Mouse (Mus musculus): ENCODE measurements around the gene Adssl1. TPM values are rescaled to one million over a fixed set of nuclear protein-coding genes. Genes with fewer than 3 reads are reported as not detected.

Gene Adssl1
- polyA plus RNA-seq, 1 experiment from 2014 or later, result 22.8 TPM

GRCm38 (mm10) chr12:112587125-112588124 lies 32.4 kb upstream of the Adssl1 start:
- H3K27me3 ChIP-seq (ENCODE audit: insufficient read depth, low read length), result no peaks in the 10 kb centered on the region
- 52% methylated on average over 14 of the region's 14 CpGs for WGBS (ENCODE audit: insufficient replicate concordance)
- ATAC-seq (peak; percentile 85), DNase-seq (peak; percentile 51)
- peak overlapping the region; percentile 86 for H3K4me2 ChIP-seq (ENCODE audit: low read depth, low read length)
- peak overlapping the region; percentile 81 for H3K27ac ChIP-seq (ENCODE audit: low read depth)
- H3K9ac ChIP-seq (replicated peaks), result no peak overlapping the region; the same call in 1 of the 2 replicates
- H3K4me1 ChIP-seq (ENCODE audit: insufficient read depth), result peaks cover 54% of the 10 kb centered on the region
- H3K9me3 ChIP-seq (ENCODE audit: low read length), result no peaks in the 10 kb centered on the region
- no peak overlapping the region for H3K4me3 ChIP-seq (ENCODE audit: low read depth, low read length)
- H3K36me3 ChIP-seq (replicated peaks; ENCODE audit: insufficient read depth, low read length), result no peaks in the 10 kb centered on the region
- TF ChIP-seq CTCF (IDR thresholded peaks at IDR 0.05; ENCODE audit: low read depth), result no peak
- TF ChIP-seq EP300 (IDR thresholded peaks at IDR 0.05; ENCODE audit: low read depth), result peak; percentile 78

- H3K4me3 ChIP-seq (ENCODE audit: low read depth, low read length), result peak within 1 kb of the TSS; percentile 62
- no peaks in the 10 kb centered on the region for H3K9me3 ChIP-seq (ENCODE audit: low read length)
- H3K9ac ChIP-seq (replicated peaks), result peak within 1 kb of the TSS; percentile 68
- H3K27ac ChIP-seq (ENCODE audit: low read depth), result peak within 1 kb of the TSS; percentile 81
- under 1% methylated on average over 43 of the region's 60 CpGs for WGBS (ENCODE audit: insufficient replicate concordance)
- no peaks in the 10 kb centered on the region for H3K36me3 ChIP-seq (replicated peaks; ENCODE audit: insufficient read depth, low read length)
- peak; percentile 72 for ATAC-seq
- H3K27me3 ChIP-seq (ENCODE audit: insufficient read depth, low read length), result no peaks in the 10 kb centered on the region
- TF ChIP-seq EP300 (IDR thresholded peaks at IDR 0.05; ENCODE audit: low read depth) (no peak), CTCF (IDR thresholded peaks at IDR 0.05; ENCODE audit: low read depth) (no peak)
- H3K4me2 ChIP-seq (ENCODE audit: low read depth, low read length), result peak within 1 kb of the TSS; percentile 86
- H3K4me1 ChIP-seq (ENCODE audit: insufficient read depth), result peaks cover 66% of the 10 kb centered on the region
- peak; percentile 88 for DNase-seq
These were observed 31.2 kb upstream of the Adssl1 start, which contains the start of gene Inf2 for GRCm38 (mm10) chr12:112588426-112589256. Inf2 (plus strand) TSS chr12:112588784.

GRCm38 (mm10) chr12:112589491-112590191 lies 30.2 kb upstream of the Adssl1 start:
- Histone ChIP-seq H3K27me3 (ENCODE audit: insufficient read depth, low read length) (no peaks in the 10 kb centered on the region), H3K4me3 (ENCODE audit: low read depth, low read length) (peak overlapping the region; percentile 62), H3K9ac (replicated peaks) (peak overlapping the region; percentile 68), H3K27ac (ENCODE audit: low read depth) (no peak overlapping the region), H3K36me3 (replicated peaks; ENCODE audit: insufficient read depth, low read length) (no peaks in the 10 kb centered on the region), H3K4me1 (ENCODE audit: insufficient read depth) (peaks cover 76% of the 10 kb centered on the region), H3K4me2 (ENCODE audit: low read depth, low read length) (peak overlapping the region; percentile 86), H3K9me3 (ENCODE audit: low read length) (no peaks in the 10 kb centered on the region)
- ATAC-seq (no peak), DNase-seq (no peak)
- TF ChIP-seq EP300 (IDR thresholded peaks at IDR 0.05; ENCODE audit: low read depth) (no peak), CTCF (IDR thresholded peaks at IDR 0.05; ENCODE audit: low read depth) (no peak)
- 45% methylated on average over 8 of the region's 8 CpGs for WGBS (ENCODE audit: insufficient replicate concordance)

- no peak overlapping the region for H3K4me2 ChIP-seq (ENCODE audit: low read depth, low read length)
- DNase-seq, result no peak
These were observed 29.1 kb upstream of the Adssl1 start for GRCm38 (mm10) chr12:112590566-112591239.

GRCm38 (mm10) chr12:112591240-112591639 lies 28.6 kb upstream of the Adssl1 start:
- Histone ChIP-seq H3K9me3 (ENCODE audit: low read length) (no peaks in the 10 kb centered on the region), H3K27ac (ENCODE audit: low read depth) (no peak overlapping the region), H3K36me3 (replicated peaks; ENCODE audit: insufficient read depth, low read length) (no peaks in the 10 kb centered on the region), H3K4me1 (ENCODE audit: insufficient read depth) (peaks cover 71% of the 10 kb centered on the region), H3K9ac (replicated peaks) (no peak overlapping the region), H3K4me3 (ENCODE audit: low read depth, low read length) (no peak overlapping the region), H3K4me2 (ENCODE audit: low read depth, low read length) (no peak overlapping the region), H3K27me3 (ENCODE audit: insufficient read depth, low read length) (no peaks in the 10 kb centered on the region)
- DNase-seq (no peak), ATAC-seq (no peak)
- WGBS (ENCODE audit: insufficient replicate concordance), result 67% methylated on average over 5 of the region's 5 CpGs
- TF ChIP-seq CTCF (IDR thresholded peaks at IDR 0.05; ENCODE audit: low read depth) (no peak), EP300 (IDR thresholded peaks at IDR 0.05; ENCODE audit: low read depth) (no peak)

More at GRCm38 (mm10) chr12:112590566-112591239, 29.1 kb upstream of the Adssl1 start:
- Histone ChIP-seq H3K9ac (replicated peaks) (no peak overlapping the region), H3K4me1 (ENCODE audit: insufficient read depth) (peaks cover 76% of the 10 kb centered on the region), H3K4me3 (ENCODE audit: low read depth, low read length) (no peak overlapping the region), H3K27me3 (ENCODE audit: insufficient read depth, low read length) (no peaks in the 10 kb centered on the region), H3K27ac (ENCODE audit: low read depth) (no peak overlapping the region), H3K9me3 (ENCODE audit: low read length) (no peaks in the 10 kb centered on the region), H3K36me3 (replicated peaks; ENCODE audit: insufficient read depth, low read length) (no peaks in the 10 kb centered on the region)
- WGBS (ENCODE audit: insufficient replicate concordance), result 73% methylated on average over 8 of the region's 8 CpGs
- TF ChIP-seq EP300 (IDR thresholded peaks at IDR 0.05; ENCODE audit: low read depth), result no peak
- TF ChIP-seq CTCF (IDR thresholded peaks at IDR 0.05; ENCODE audit: low read depth), result no peak
- ATAC-seq, result no peak
